Mouse (Mus musculus) heart, embryonic 14.5 days (tissue): ENCODE measurements around the gene Maml3. TPM values are rescaled to one million over a fixed set of nuclear protein-coding genes. Genes with fewer than 3 reads are reported as not detected.
A peak's percentile ranks its signal among the peaks of the same experiment; 100 is the strongest.

Experiments used
- ATAC-seq: fragments of 200-750 bp; cut with Nextera tagmentation; 2 replicates; pipeline ENCODE4 v1.8.0; 2017; ENCODE audit warnings: low read depth, moderate TSS enrichment; ENCODE audit not compliant: insufficient number of reproducible peaks, insufficient read depth, low FRiP score
- H3K27ac ChIP-seq, 2 experiments: fragments of 200-500 bp in 1 of 2; fragments of 300-500 bp in 1 of 2; sonication (generic) in 1 of 2; replicated peaks in 1 of 2; 2 replicates each; pipeline ENCODE4 v1.5.1; 2012 to 2014; ENCODE audit warnings: low read depth in 2 of 2, low read length in 2 of 2, control low read depth in 1 of 2, mild to moderate bottlenecking in 1 of 2, mixed read lengths in 1 of 2; ENCODE audit not compliant: control insufficient read depth in 1 of 2, insufficient read depth in 1 of 2
- H3K27me3 ChIP-seq: fragments of 300-500 bp; sonication (generic); 2 replicates; pipeline ENCODE4 v1.6.1; 2014; ENCODE audit warnings: mild to moderate bottlenecking, low read length, control low read depth; ENCODE audit not compliant: control insufficient read depth, insufficient read depth
- H3K36me3 ChIP-seq: fragments of 300-500 bp; sonication (generic); 2 replicates; pipeline ENCODE4 v1.6.1; 2014; ENCODE audit warnings: mild to moderate bottlenecking, control low read depth, low read length, mixed read lengths; ENCODE audit not compliant: control insufficient read depth, insufficient read depth
- H3K4me1 ChIP-seq, 2 experiments: fragments of 200-500 bp in 1 of 2; fragments of 300-500 bp in 1 of 2; sonication (generic) in 1 of 2; 2 replicates each; pipeline ENCODE4 v1.6.1; 2012 to 2014; ENCODE audit warnings: low read length in 2 of 2, control low read depth in 1 of 2, mixed read lengths in 1 of 2; ENCODE audit not compliant: control insufficient read depth in 2 of 2, insufficient read depth in 2 of 2
- H3K4me2 ChIP-seq: fragments of 300-500 bp; sonication (generic); 2 replicates; pipeline ENCODE4 v1.6.1; 2014; ENCODE audit warnings: mild to moderate bottlenecking, low read length
- H3K4me3 ChIP-seq, 2 experiments: fragments of 200-500 bp in 1 of 2; fragments of 300-500 bp in 1 of 2; sonication (generic) in 1 of 2; 2 replicates each; pipeline ENCODE4 v1.5.1; 2012 to 2014; ENCODE audit warnings: low read length in 2 of 2, mild to moderate bottlenecking in 2 of 2, control low read depth in 1 of 2, low read depth in 1 of 2, moderate library complexity in 1 of 2; ENCODE audit not compliant: control insufficient read depth in 1 of 2, insufficient read depth in 1 of 2
- H3K9ac ChIP-seq: fragments of 300-500 bp; sonication (generic); 2 replicates; pipeline ENCODE4 v1.6.1; 2014; ENCODE audit warnings: mild to moderate bottlenecking, low read length
- H3K9me3 ChIP-seq: fragments of 300-500 bp; sonication (generic); 2 replicates; pipeline ENCODE4 v1.6.1; 2016; ENCODE audit warnings: low read length, control low read depth; ENCODE audit not compliant: control insufficient read depth
- WGBS: fragments of 180-500 bp; shearing (Covaris S2); extraction: QIAGEN DNeasy Blood & Tissue Kit; methylation state at CpG from one replicate; pipeline ENCODE4 v1.1.7; 2014; 5-methylcytosine and 5-hydroxymethylcytosine counted together
- polyA plus RNA-seq: library from polyadenylated mRNA; unstranded; fragments of >200 nt; fragmentation: Nextera tagmentation; extraction: Ambion mirVana; gene quantifications from 2 replicates; pipeline ENCODE4 v1.2.1, GENCODE M21; 2014

Gene Maml3
- polyA plus RNA-seq, 1 experiment from 2014 or later: 2.9 TPM

GRCm38 (mm10) chr3:52060886-52061285, 44.0 kb downstream of the Maml3 start:
- Histone ChIP-seq H3K27ac (no peak overlapping the region), H3K9me3 (no peaks in the 10 kb centered on the region), H3K27me3 (no peaks in the 10 kb centered on the region), H3K9ac (no peak overlapping the region), H3K36me3 (no peaks in the 10 kb centered on the region), H3K4me3 (no peak overlapping the region), H3K4me2 (no peak overlapping the region), H3K4me1 (peaks cover under 1 to 5% of the 10 kb centered on the region in 2 experiments; a peak in 1 of 4 replicates)
- 88% methylated on average over 7 of the region's 7 CpGs for WGBS
- ATAC-seq: no peak

- no peak overlapping the region for H3K4me3 ChIP-seq
- H3K9me3 ChIP-seq: no peaks in the 10 kb centered on the region
- WGBS: 72% methylated on average over 2 of the region's 2 CpGs
- H3K27ac ChIP-seq: peak overlapping the region; percentile 33; a peak in 1 of 4 replicates
- no peaks in the 10 kb centered on the region for H3K36me3 ChIP-seq
- no peak overlapping the region for H3K4me2 ChIP-seq
- H3K4me1 ChIP-seq: peaks cover 7 to 13% of the 10 kb centered on the region in 2 experiments; a peak in 2 of 4 replicates
- ATAC-seq: no peak
- H3K9ac ChIP-seq: no peak overlapping the region
- H3K27me3 ChIP-seq: no peaks in the 10 kb centered on the region
Measured at GRCm38 (mm10) chr3:52051801-52052200, 53.1 kb downstream of the Maml3 start.

- Histone ChIP-seq H3K4me3 (no peak overlapping the region), H3K9me3 (no peaks in the 10 kb centered on the region), H3K27me3 (no peaks in the 10 kb centered on the region), H3K9ac (no peak overlapping the region), H3K4me1 (peaks cover 28 to 43% of the 10 kb centered on the region in 2 experiments), H3K36me3 (no peaks in the 10 kb centered on the region), H3K4me2 (no peak overlapping the region), H3K27ac (0 out of 4 replicates have a peak overlapping the region, but pooled peaks of 1 of the 2 experiments have one; percentile 94)
- no peak for ATAC-seq
- WGBS: 62% methylated on average over 14 of the region's 14 CpGs
Measured at GRCm38 (mm10) chr3:52048082-52048481, 56.8 kb downstream of the Maml3 start.

GRCm38 (mm10) chr3:52047537-52047936, 57.3 kb downstream of the Maml3 start:
- ATAC-seq: no peak
- Histone ChIP-seq H3K27ac (peak overlapping the region; percentile 92 to 94), H3K27me3 (no peaks in the 10 kb centered on the region), H3K4me2 (peak overlapping the region; percentile 81), H3K4me1 (peaks cover 28 to 43% of the 10 kb centered on the region in 2 experiments), H3K36me3 (no peaks in the 10 kb centered on the region), H3K9ac (peak overlapping the region; percentile 71; the same call in 1 of the 2 replicates), H3K9me3 (no peaks in the 10 kb centered on the region), H3K4me3 (no peak overlapping the region)
- WGBS: 75% methylated on average over 8 of the region's 8 CpGs

GRCm38 (mm10) chr3:52046895-52047372, 57.9 kb downstream of the Maml3 start:
- H3K4me1 ChIP-seq: peaks cover 28 to 43% of the 10 kb centered on the region in 2 experiments

GRCm38 (mm10) chr3:52046027-52046700, 58.7 kb downstream of the Maml3 start:
- Histone ChIP-seq H3K27ac (peak overlapping the region; percentile 92 to 94), H3K9me3 (no peaks in the 10 kb centered on the region), H3K4me2 (peak overlapping the region; percentile 81), H3K4me1 (peaks cover 28 to 43% of the 10 kb centered on the region in 2 experiments), H3K4me3 (peak overlapping the region; percentile 38 to 42), H3K9ac (peak overlapping the region; percentile 71), H3K36me3 (no peaks in the 10 kb centered on the region), H3K27me3 (no peaks in the 10 kb centered on the region)
- 2% methylated on average over 20 of the region's 20 CpGs for WGBS
- peak; percentile 73 for ATAC-seq

More at GRCm38 (mm10) chr3:52046895-52047372, 57.9 kb downstream of the Maml3 start:
- H3K36me3 ChIP-seq: no peaks in the 10 kb centered on the region
- H3K27ac ChIP-seq: peak overlapping the region; percentile 92 to 94
- ATAC-seq: peak; percentile 79
- WGBS: under 1% methylated on average over 13 of the region's 13 CpGs
- no peaks in the 10 kb centered on the region for H3K9me3 ChIP-seq
- peak overlapping the region; percentile 38 to 42 for H3K4me3 ChIP-seq
- H3K9ac ChIP-seq: peak overlapping the region; percentile 71
- peak overlapping the region; percentile 81 for H3K4me2 ChIP-seq
- H3K27me3 ChIP-seq: no peaks in the 10 kb centered on the region

- peak overlapping the region; percentile 81 for H3K4me2 ChIP-seq
- peaks cover 28 to 43% of the 10 kb centered on the region in 2 experiments for H3K4me1 ChIP-seq
- H3K9ac ChIP-seq: peak overlapping the region; percentile 71
- no peaks in the 10 kb centered on the region for H3K9me3 ChIP-seq
- H3K27ac ChIP-seq: peak overlapping the region; percentile 92 to 94
- H3K4me3 ChIP-seq: peak overlapping the region in 1 of 2 experiments; percentile 38; a peak in 1 of 4 replicates
- no peaks in the 10 kb centered on the region for H3K27me3 ChIP-seq
- no peaks in the 10 kb centered on the region for H3K36me3 ChIP-seq
- no peak for ATAC-seq
- WGBS: 17% methylated on average over 6 of the region's 6 CpGs
Measured at GRCm38 (mm10) chr3:52045221-52045641, 59.6 kb downstream of the Maml3 start.
